Mouse (Mus musculus) left cerebral cortex, adult 11 months (tissue): Measurements from ENCODE around the gene Ube2b.

ENCODE experiments used
- DNase-seq: peaks from one replicate; pipeline ENCODE4 v3.0.0; 2022; ENCODE audit warnings: low spot score

Gene Ube2b

GRCm38 (mm10) chr11:51967443-51968401, 32.8 kb downstream of the Ube2b start, which contains the start of gene Cdkn2aipnl:
Gene Cdkn2aipnl, plus strand, starts transcription at chr11:51967661.
- peak; percentile 88 for DNase-seq

DNA sequence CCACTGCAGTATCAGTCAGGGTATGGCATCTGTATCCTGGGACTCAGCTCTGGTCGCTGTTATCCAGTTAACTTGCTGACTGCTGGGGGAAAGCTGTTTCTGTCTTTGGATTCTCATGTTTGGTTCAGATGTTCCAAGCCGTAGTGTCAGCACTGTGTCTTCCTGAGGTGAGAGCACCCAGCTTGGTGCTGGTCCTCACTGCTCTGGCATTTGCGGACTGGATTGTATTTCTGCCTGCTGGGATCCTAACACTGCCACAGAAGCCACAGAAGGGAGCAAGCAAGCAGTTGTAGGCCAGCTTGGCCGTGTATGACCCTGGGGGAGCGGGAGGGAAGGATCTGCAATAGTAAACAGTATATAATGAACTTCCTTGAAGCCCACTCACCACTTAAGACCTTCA, 33.9 kb downstream of the Ube2b start:
- DNase-seq: no peak

GRCm38 (mm10) chr11:51962277-51962676, 38.3 kb downstream of the Ube2b start:
- DNase-seq: no peak

- DNase-seq: no peak
These were observed 38.8 kb downstream of the Ube2b start for GRCm38 (mm10) chr11:51961761-51962160.

GRCm38 (mm10) chr11:51960967-51961471, 39.5 kb downstream of the Ube2b start:
- DNase-seq: peak; percentile 16

- no peak for DNase-seq
These were observed 40.5 kb downstream of the Ube2b start for GRCm38 (mm10) chr11:51960061-51960460.

GRCm38 (mm10) chr11:51959511-51959910, 41.1 kb downstream of the Ube2b start:
- no peak for DNase-seq

DNA sequence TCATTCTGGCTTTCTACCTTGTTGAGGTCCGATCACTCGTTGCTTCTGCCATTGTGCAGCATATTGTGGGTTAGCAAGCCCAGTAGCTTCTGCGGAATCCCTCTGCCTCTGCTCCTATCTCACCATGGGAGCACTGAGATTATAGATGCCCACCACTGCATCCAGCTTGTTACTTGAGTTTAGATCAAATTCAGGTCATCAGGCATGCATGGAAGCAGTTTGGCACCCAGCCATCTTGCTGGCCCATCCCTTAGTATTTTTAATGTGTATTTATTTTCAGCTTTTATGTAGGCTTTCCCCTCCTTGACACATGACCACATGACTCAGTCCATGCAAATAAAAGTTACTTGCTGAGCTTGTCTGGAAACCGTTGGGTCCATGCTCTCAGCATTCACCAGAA, 42.8 kb downstream of the Ube2b start:
- no peak for DNase-seq

DNA sequence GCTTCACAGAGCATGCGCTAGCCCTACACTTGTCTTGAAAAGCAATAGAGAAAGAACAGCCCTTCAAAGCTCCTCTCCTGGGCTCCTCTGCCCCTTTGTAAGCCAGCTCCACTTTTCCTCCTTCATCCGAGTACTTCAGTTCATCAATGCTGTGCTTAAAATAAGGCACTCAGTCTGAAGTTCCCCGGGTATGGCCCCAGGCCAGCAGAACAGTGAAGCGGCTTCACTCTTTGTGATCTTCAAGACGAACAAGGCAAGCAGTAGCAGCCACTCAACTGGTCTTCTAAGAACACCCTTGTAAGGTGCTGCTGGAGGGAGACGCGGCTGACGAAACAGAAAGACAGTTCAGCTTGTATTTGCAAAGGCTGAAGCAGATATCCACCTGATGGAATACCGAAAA, 44.5 kb downstream of the Ube2b start:
- DNase-seq: no peak

DNA sequence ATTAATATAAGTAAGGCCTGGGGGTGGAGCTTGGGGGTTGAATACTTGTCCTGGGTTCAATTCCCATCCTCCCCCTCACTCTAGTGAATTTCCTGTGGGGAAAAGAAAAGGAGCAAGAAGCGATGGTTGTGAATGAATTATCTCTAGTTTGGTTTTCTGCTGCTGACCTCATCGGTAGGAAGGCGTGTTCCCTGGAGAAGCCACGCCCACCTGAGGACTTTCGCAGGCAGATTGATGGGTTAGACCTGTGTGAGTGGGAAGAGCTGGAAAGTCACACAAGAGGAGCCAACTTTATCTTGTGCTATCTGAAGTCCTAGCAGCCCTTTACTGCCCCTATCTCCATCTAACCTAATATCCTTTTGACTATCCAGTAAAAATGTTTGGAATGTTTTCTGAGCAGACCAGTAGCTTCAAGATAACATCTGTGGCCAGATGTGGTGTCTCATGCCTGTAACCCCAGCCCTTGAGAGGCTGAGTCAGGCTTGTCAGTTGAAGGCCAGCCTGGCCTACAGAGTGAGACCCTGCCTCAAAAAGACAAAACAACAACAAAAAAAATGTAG, 48.6 kb downstream of the Ube2b start:
- DNase-seq: no peak

DNA sequence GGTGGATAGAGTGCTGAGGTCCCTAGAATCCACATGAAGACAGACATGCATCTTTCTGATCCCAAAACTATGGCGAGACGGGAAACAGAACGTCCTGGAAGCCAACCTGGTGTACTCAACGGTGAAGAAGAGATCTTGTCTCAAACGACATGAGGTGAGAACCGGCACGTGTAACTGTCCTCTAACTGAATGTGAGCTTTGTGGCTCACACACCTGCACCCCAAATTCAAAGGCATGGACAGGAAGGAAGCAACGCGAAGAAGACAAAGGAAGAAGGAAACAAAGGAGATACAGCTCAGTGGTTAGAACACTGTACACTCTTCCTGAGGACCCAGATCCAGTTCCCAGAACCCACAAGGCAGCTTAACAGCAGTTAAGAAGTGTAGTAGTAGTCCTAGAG, 50.6 kb downstream of the Ube2b start:
- no peak for DNase-seq

GRCm38 (mm10) chr11:51949155-51949840, 51.3 kb downstream of the Ube2b start:
- no peak for DNase-seq

- no peak for DNase-seq
These were observed 54.4 kb downstream of the Ube2b start for GRCm38 (mm10) chr11:51946144-51946543.

DNA sequence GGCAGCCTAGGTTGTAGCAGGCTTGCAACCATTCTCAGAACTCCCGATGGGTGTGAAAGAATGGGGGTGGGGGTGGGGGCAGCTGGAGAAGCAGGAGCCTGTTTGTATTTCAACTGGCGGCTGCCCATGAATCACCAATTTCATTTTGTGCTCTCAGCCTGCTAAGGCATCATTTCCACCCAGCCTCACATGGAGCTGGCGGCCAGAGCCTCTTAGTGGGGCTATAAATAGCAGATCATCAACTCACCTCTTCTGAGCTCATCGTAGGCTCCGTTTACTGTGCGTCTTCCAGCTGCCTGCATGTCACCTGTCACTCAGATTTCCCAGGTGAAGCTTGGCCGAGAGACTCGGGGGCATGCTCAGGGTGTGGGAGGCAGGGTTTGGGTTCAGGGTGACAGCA, 55.0 kb downstream of the Ube2b start:
- peak; percentile 35 for DNase-seq

DNA sequence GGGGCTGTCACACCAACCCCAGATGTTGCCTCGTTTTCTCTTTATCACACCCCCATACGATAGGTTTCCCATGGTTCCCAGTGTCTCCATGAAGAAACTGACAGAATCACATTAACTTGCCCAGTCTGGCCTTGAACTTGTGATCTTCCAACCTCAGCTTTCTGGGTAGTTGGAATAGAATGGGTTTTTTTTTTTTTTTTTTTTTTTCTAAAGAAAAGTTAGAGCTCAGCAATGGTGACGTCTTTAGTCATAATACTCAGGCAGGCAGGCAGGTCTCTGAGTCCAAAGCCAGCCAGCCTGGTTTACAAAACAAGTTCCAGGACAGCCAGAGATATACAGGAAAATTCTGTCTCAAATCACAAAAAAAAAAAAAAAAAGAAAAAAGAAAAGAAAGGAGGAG, 56.3 kb downstream of the Ube2b start:
- DNase-seq: no peak

- no peak for DNase-seq
These were observed 57.1 kb downstream of the Ube2b start for GRCm38 (mm10) chr11:51943500-51943841.

- no peak for DNase-seq
These were observed 57.7 kb downstream of the Ube2b start for GRCm38 (mm10) chr11:51942602-51943499.

DNA sequence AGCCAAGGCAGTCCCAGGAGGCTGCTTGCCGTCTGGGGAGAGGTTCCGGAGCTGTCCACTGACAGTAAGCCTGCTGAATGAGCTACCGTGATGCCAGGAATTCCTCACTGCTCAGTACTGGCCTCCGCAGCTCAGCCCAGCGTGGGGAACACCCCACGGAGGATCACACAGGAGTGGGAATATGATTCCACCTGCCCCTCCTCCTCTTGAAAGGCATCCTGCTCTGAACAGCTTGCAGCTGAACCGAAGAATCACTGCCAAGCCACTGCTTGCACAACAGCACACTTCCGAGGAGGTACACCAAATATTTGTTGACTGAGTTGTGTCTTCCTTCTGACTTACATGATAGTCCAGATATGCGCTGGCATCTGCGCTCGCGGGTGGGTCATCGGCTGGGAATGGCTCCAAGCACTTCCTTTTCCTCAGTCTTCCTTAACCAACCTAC, 60.0 kb downstream of the Ube2b start:
- DNase-seq: no peak

DNA sequence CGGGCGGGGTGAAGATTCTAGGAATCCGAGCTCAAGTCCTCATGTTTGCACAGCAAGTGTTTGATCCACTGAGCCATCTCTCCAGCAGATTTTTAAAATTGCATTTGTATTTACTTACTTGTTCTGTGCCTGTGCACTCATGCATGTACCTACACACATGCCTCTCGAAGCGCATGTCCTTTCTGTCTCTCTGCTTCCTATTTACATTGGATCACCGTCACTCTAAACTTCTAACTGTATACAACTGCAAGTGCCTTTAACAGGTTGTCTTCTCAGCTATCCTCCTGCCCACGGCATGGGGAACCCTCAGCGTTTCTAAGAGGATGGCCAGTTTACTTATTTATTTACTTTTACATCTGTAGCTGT, 61.0 kb downstream of the Ube2b start:
- DNase-seq: no peak

DNA sequence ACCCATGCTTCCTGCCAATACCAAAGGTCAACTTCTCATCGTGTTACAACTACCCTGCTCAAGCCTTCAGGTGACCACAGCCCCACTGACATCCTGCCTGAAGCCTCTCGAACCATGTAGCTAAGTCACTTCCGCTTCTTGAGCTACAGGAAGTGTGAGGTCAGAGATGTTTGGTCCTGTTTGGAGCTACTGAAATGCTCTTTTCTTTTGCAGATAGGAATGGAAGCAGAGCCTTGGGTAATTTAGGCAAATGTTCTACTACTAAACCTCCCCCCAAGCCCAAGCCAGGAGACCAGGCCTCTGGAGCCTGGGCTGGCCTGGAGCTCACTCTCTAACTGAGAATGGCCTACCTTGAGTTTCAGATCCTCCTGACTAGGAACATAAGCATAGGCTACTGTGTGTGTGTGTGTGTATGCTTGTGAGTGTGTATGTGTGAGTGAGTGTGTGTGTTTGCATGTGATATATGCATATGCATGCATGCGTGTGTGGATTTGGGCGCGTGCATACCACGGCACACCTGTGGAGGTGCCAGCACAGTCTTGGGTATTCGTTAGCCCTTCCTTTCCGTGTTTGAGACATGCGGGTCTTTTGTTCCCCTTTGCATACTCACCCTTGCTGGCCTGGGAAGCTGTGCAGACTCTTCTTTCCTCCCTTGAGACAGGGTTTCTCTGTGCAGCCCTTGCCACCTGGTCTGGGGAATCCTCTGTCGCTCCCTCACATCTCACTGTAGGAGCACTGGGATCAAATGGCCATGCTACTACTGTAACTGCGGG, 61.6 kb downstream of the Ube2b start:
- no peak for DNase-seq

GRCm38 (mm10) chr11:51937361-51937781, 63.2 kb downstream of the Ube2b start:
- no peak for DNase-seq
